Mouse (Mus musculus) forebrain, postnatal 0 days (tissue): ENCODE results near the gene Cypt1. TPM values are rescaled to one million over a fixed set of nuclear protein-coding genes. Genes with fewer than 3 reads are reported as not detected.

ENCODE experiments used
- ATAC-seq: fragments of 200-750 bp; cut with Nextera tagmentation; 2 replicates; pipeline ENCODE4 v1.8.0; 2017; ENCODE audit warnings: mild to moderate bottlenecking, moderate library complexity
- DNase-seq: peaks from one replicate; pipeline ENCODE4 v3.0.0-alpha.2; 2015
- H3K27ac ChIP-seq: fragments of 300-500 bp; sonication (generic); 2 replicates; pipeline ENCODE4 v1.5.1; 2014; ENCODE audit warnings: low read depth, mild to moderate bottlenecking, antibody characterized with exemption, low read length, moderate library complexity, mixed read lengths
- H3K27me3 ChIP-seq: fragments of 300-500 bp; sonication (generic); 2 replicates; pipeline ENCODE4 v1.6.1; 2014; ENCODE audit warnings: mild to moderate bottlenecking, low read length, mixed read lengths; ENCODE audit not compliant: insufficient read depth
- H3K36me3 ChIP-seq: fragments of 300-500 bp; sonication (generic); 2 replicates; pipeline ENCODE4 v1.6.1; 2014; ENCODE audit warnings: mild to moderate bottlenecking, moderate library complexity; ENCODE audit not compliant: insufficient read depth
- H3K4me1 ChIP-seq: fragments of 300-500 bp; sonication (generic); 2 replicates; pipeline ENCODE4 v1.6.1; 2014; ENCODE audit warnings: antibody characterized with exemption; ENCODE audit not compliant: insufficient read depth
- H3K4me2 ChIP-seq: fragments of 300-500 bp; sonication (generic); 2 replicates; pipeline ENCODE4 v1.6.1; 2014; ENCODE audit warnings: low read depth, mild to moderate bottlenecking, moderate library complexity
- H3K4me3 ChIP-seq: fragments of 300-500 bp; sonication (generic); 2 replicates; pipeline ENCODE4 v1.5.1; 2014; ENCODE audit warnings: low read depth, low read length, mixed read lengths
- H3K9ac ChIP-seq: fragments of 300-500 bp; sonication (generic); 2 replicates; pipeline ENCODE4 v1.6.1; 2014; ENCODE audit warnings: mild to moderate bottlenecking
- H3K9me3 ChIP-seq: fragments of 300-500 bp; sonication (generic); 2 replicates; pipeline ENCODE4 v1.6.1; 2016; ENCODE audit warnings: low read length
- CTCF ChIP-seq: sonication (generic); IDR thresholded peaks from 2 replicates; pipeline ENCODE4 v1.5.1; 2016; ENCODE audit warnings: antibody characterized with exemption, control low read depth, low read depth
- WGBS: fragments of 180-500 bp; shearing (Covaris S2); extraction: QIAGEN DNeasy Blood & Tissue Kit; methylation state at CpG from one replicate; pipeline ENCODE4 v1.1.7; 2014; 5-methylcytosine and 5-hydroxymethylcytosine counted together
- polyA plus RNA-seq: library from polyadenylated mRNA; unstranded; fragments of >200 nt; fragmentation: Nextera tagmentation; extraction: Ambion mirVana; gene quantifications from 2 replicates; pipeline ENCODE4 v1.2.1, GENCODE M21; 2015
- total RNA-seq: library from RNA; depleted of rRNA; stranded (reverse); fragments of >200 nt; gene quantifications from 2 replicates; pipeline ENCODE4 v1.2.3, GENCODE M21; 2014; rRNA removed

The Cypt1 gene
- total RNA-seq (not detected in 2 replicates), polyA plus RNA-seq (not detected in 2 replicates)

- 91% methylated on average over 3 of the region's 3 CpGs for WGBS
- no peaks in the 10 kb centered on the region for H3K27me3 ChIP-seq
- H3K4me2 ChIP-seq = no peak within 1 kb of the TSS
- H3K9ac ChIP-seq = no peak within 1 kb of the TSS
- no peak within 1 kb of the TSS for H3K4me3 ChIP-seq
- H3K9me3 ChIP-seq = no peaks in the 10 kb centered on the region
- DNase-seq = no peak
- no peaks in the 10 kb centered on the region for H3K4me1 ChIP-seq
- H3K27ac ChIP-seq = no peak within 1 kb of the TSS
- ATAC-seq = no peak
- TF ChIP-seq CTCF = no peak
- H3K36me3 ChIP-seq = no peaks in the 10 kb centered on the region
Observed at GRCm38 (mm10) chrX:16522569-16522968, at the start of gene Cypt1. TSS of gene Cypt1 (plus strand) at chrX:16522869.

DNA sequence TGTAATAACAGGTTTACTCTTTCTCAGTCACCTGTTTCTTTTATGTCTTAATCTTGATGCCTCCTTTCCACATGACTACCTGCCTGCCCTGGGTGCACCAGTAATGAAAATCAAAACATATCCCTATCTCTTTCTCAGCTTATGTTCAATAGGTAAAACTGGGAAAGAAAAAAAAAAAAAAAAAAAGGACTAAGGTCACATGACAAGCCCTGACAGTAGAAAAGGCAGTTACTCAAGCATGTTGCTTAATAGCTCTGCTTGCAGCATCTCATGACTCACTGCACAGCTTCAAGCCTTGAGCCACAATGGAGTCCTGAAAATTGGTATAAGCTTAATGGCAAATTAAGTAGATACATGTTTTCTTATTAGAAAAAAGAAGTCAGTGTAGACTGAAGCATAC lies 24.1 kb downstream of the Cypt1 start:
- no peak for DNase-seq
- no peak for ATAC-seq

GRCm38 (mm10) chrX:16557061-16557460 lies 34.4 kb downstream of the Cypt1 start:
- no peak overlapping the region for H3K4me2 ChIP-seq
- no peak overlapping the region for H3K27ac ChIP-seq
- DNase-seq (no peak), ATAC-seq (no peak)
- no peaks in the 10 kb centered on the region for H3K9me3 ChIP-seq
- no peak overlapping the region for H3K4me3 ChIP-seq
- H3K27me3 ChIP-seq = no peaks in the 10 kb centered on the region
- WGBS = 62% methylated on average over 1 of the region's 1 CpGs
- no peaks in the 10 kb centered on the region for H3K36me3 ChIP-seq
- no peak for TF ChIP-seq CTCF
- H3K9ac ChIP-seq = no peak overlapping the region
- no peaks in the 10 kb centered on the region for H3K4me1 ChIP-seq

More for the DNA sequence above, 24.1 kb downstream of the Cypt1 start:
- no peaks in the 10 kb centered on the region for H3K36me3 ChIP-seq
- TF ChIP-seq CTCF = no peak
- H3K9me3 ChIP-seq = no peaks in the 10 kb centered on the region
- H3K9ac ChIP-seq = no peak overlapping the region
- H3K4me3 ChIP-seq = no peak overlapping the region
- no peaks in the 10 kb centered on the region for H3K27me3 ChIP-seq
- no peak overlapping the region for H3K4me2 ChIP-seq
- no peaks in the 10 kb centered on the region for H3K4me1 ChIP-seq
- H3K27ac ChIP-seq = no peak overlapping the region

- no peak for TF ChIP-seq CTCF
- Histone ChIP-seq H3K36me3 (no peaks in the 10 kb centered on the region), H3K27ac (no peak overlapping the region), H3K4me1 (no peaks in the 10 kb centered on the region), H3K4me3 (no peak overlapping the region), H3K27me3 (no peaks in the 10 kb centered on the region), H3K9ac (no peak overlapping the region), H3K9me3 (no peaks in the 10 kb centered on the region), H3K4me2 (no peak overlapping the region)
- ATAC-seq (no peak), DNase-seq (no peak)
Observed at GRCm38 (mm10) chrX:16558501-16558900, 35.8 kb downstream of the Cypt1 start.

Other genes starting within 250 kb of the Cypt1 start
- gene Maoa, start 96.8 kb downstream of the Cypt1 start, total RNA-seq = 28.5 and 33.9 TPM in 2 replicates
- gene Maoa, start 96.8 kb downstream of the Cypt1 start, polyA plus RNA-seq = 18.0 and 21.7 TPM in 2 replicates